Mouse (Mus musculus) layer of hippocampus, postnatal 36 days (tissue): ENCODE data around the gene Wls. TPM values are rescaled to one million over a fixed set of nuclear protein-coding genes. Genes with fewer than 3 reads are reported as not detected.

Experiments
- DNase-seq, 2 experiments: peaks; one replicate each; pipeline ENCODE4 v3.0.0; 2022
- total RNA-seq, 2 experiments: library from RNA; stranded (reverse); gene quantifications; 2 replicates each; pipeline ENCODE4 v1.2.3; 2021

Gene Wls
- total RNA-seq: 10 to 100 TPM; 20.6 to 22.2 TPM

DNA sequence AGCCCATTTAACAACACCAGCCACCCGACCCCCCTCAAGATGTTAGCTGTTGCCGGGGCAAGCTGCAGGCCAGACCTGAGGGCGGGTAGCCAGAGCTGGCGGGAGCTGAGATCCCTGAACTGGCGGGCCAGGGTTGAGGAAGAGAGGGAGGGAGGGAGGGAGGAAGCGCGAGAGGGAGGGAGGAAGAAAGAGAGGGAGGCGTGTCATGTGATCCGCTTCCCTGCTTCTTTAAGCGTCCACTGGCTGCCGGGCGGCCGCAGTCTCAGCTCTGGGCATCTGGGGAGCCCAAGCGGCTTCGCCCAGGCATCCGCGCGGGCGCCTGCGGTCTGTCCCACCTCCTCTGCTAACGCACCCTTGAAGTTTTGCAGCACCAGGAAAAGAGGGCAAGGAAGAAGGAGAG lies at the start of gene Wls:
TSS of gene Wls (plus strand) at position 192 of the 400 bp plus-strand sequence.
- DNase-seq: peak; percentile 44 to 51

DNA sequence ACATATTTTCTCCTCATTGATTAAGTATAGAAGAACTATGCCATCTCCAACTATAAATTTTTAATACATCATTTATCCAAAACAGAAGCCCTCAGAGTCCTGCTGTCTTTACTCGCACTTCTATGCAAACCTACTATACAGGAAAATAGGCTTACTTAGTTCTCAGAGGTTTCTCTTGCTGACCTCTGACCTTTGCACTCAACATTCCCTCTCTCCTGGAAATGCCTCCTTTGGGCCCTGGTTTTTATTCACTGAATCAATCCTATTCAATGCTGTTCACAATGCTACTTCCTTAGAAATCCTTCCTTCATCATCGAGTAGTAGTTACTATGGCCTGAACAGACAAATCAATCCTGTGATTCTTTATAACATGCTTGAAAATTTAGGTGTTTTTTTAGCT lies 49.7 kb upstream of the Wls start:
- no peak for DNase-seq

DNA sequence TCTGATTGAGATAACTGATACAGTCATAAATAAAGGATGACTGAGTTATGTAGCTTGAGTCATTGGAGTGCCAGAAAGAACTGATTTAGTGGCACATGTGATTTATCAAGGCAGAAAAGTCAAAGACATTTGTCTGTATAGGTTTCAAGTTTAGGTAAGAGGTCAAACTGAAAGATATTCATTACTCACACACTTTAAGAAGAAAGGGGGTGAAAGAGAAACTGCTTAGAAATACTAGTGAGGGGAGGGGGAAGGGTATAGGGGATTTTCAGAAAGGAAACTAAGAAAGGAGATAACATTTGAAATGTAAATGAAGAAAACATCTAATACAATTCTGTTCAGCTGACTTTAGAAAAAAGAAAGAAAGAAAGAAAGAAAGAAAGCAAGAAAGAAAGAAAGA lies 7.9 kb upstream of the Wls start:
- DNase-seq: no peak

GRCm38 (mm10) chr3:159840002-159840816 lies 737 bp downstream of the Wls start:
- peak; percentile 33 to 40 for DNase-seq

- DNase-seq: peak in 1 of 2 experiments; percentile 8
Observed at GRCm38 (mm10) chr3:159840817-159841390, 1.4 kb downstream of the Wls start.

DNA sequence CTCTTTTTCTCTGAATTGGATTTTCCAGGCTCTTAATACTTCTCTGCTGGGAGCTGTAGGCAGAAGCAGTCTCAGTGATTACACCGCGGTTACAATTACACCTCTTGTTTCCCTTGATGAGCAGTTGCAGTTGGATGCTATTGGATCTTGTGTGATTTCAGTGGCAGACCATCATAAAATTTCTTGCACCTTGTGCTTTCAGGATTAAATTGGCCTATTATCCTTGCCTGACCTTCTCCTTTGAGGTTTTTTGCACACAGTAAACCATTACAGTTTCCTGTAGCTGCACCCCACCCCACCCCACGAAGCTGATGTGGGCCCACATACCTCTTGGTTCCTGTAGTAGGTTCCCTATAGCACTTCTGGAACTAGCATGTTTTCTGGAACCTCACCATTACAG lies 2.0 kb downstream of the Wls start:
- DNase-seq: no peak

DNA sequence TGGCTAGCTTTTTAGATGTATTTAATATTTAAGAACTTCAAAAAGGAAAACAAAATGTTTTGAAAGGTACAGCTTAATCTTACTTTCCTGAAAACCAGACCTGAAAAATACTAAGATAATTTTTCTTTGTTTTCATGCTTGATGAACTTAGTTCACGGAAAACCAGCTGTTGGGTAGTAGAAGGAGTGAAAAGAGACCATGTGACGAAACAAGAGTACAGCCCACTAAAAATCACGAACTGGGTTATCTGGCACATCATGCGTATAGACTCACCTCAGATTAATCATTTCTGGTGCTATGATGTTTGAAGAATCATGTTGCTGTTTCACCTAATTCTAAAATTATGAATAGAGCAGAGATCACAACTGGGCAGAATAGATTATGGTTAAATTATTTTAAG lies 3.7 kb downstream of the Wls start:
- DNase-seq: no peak

DNA sequence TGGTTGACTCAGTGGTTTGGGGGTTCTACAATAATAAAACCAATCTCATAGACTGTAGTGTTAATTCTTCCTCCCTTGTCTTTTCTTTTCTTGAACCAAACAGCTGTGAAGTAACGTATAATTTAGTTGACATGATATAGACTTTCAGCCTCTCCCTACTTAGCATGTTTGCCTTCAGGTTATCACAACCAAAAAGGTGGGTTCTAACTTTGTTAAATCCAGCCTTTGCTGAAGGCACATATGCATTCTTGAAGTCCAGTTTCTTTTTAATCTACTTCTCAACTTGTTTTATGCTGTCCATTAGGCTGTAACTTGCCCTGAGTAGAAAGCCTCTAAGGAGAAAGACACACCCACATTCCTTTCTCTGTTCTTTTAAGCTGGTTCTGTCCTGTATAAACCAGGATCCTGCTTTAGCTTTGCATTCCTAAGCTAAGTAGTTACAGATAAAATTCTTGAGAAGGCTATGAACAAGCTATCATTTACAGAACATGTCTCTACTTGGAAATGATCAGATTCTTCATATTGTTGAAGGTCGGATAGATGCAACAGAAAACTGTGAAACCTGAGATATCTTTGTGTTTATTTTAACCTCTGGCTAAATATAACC lies 8.0 kb downstream of the Wls start:
- no peak for DNase-seq

DNA sequence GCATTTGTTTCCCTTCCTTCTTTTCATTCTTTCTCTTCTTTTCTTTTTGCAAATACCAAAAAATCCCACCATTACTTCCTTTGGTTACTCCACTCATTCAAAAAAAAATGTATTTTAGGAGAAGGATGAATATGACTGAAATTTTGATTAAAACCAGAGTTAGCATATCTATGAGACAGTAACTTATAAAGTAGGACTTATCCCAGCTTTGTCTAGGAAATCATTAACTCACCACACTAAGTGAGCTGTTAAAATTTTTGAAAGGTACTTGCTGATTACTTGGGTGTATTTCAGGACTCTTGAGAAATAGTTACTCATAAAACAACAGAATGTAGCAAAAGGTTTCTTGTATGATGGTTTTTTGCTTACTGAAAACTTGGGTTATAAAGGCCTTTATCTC lies 8.7 kb downstream of the Wls start:
- no peak for DNase-seq

- DNase-seq: no peak
Observed at GRCm38 (mm10) chr3:159851476-159851875, 12.0 kb downstream of the Wls start.

DNA sequence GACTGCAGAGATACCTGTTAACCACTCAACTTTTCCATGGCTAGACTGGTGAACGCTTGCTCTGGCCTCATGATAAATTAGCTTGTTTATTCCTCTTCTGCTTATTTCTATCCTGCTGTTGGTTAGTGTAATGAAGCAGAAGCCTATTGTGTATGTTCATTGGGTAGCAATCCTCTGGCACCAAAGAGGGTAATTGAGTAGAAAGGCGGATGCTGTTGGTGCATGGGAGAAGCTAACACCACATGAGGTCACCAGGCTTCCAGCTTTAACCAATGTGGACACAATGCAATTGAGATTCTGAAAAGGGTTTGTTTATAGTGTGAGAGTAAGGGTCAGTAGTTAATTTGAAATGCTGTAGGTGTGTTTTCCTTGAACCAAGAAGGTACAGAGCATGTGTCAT lies 12.5 kb downstream of the Wls start:
- no peak for DNase-seq

DNA sequence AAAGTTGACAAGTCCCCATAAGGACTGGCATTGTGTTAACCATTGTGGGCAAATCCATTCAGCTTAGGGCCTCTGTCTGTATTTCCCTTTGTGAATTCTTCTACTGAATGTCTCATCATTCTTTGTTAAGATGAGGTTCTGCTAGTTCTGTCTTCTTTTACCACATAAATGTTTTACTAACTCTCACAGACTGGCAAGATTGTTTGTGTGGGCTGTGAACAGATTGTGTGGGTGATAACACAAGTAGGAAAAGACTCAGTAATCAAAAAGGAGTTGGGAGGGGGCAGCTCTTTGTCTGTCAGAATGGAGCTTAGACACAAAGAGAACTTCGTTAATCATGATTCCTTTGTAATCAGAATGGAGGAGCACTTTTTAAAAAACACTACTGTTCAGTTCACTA lies 17.6 kb downstream of the Wls start:
- peak in 1 of 2 experiments; percentile 9 for DNase-seq

DNA sequence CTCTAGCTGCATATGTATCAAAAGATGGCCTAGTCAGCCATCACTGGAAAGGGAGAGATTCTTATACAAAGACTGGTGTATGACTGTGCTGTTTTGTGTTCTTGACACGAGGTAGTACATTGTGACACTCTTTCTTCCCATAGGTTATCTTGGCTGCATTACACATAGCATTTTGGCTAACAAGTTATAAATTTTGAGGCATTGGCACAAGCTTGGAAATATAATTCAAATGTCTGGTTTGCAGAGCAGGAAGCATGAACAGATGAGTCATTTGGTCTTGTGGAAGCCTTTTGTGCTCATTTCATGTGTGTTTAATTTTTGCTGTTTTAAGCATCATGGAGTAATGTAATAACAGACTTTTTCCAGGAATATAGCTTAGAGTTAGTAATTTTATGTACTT lies 26.2 kb downstream of the Wls start:
- no peak for DNase-seq

GRCm38 (mm10) chr3:159878983-159879382 lies 39.5 kb downstream of the Wls start:
- DNase-seq: no peak

- no peak for DNase-seq
Observed at GRCm38 (mm10) chr3:159883325-159883724, 43.9 kb downstream of the Wls start.

- DNase-seq: no peak
Observed at GRCm38 (mm10) chr3:159884802-159885201, 45.3 kb downstream of the Wls start.

DNA sequence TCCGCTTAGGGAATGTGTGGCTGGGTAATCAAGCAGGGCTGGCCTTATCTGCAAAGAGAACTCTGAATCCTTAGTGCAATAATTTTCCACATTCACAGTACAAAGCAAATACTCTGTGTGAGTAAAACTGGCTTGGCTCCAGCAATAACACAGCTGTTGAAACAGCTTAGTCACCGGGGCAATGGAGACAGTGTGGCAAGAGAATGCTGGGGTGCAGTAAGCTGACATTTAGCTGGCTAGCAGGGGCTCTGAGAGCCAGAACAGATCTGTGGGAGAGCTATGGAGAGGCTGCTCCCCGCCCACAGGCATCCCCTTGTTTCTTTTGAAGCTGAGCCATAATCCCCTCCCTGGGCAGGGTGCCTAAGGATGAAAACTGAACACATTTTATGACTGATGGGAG lies 45.8 kb downstream of the Wls start:
- peak; percentile 72 to 73 for DNase-seq

DNA sequence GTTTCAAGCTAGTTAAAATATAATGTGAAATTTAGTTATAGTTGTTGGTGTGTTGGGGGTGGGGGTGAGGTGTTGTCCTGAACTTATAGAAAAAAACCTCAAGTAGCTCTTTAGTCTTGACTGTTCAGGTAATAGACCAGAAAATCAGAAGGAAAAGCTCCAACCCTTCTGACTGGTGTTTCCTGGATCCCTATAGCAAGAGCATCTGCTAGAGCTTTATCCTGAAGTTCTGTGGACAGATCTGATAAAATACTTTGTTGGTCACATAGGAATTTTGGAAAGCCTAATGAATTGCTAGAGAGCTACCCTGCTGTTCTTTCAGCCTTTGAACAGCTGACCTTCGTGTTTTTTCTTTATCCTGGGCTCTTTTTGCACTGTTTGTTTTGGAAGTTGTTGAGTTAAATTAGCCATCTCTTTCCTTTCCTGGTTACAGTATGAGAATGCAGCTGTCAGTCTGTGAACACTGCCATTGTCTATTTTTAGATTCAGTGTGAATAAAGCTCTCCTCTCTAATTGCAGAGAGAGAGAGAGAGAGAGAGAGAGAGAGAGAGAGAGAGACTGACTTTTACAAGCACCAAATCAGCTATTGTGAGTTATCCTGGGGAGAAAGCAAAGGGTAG lies 46.4 kb downstream of the Wls start:
- DNase-seq: no peak

- DNase-seq: peak in 1 of 2 experiments; percentile 26
Observed at GRCm38 (mm10) chr3:159890176-159891056, 50.9 kb downstream of the Wls start.

GRCm38 (mm10) chr3:159891057-159891752 lies 51.7 kb downstream of the Wls start:
- DNase-seq: no peak

DNA sequence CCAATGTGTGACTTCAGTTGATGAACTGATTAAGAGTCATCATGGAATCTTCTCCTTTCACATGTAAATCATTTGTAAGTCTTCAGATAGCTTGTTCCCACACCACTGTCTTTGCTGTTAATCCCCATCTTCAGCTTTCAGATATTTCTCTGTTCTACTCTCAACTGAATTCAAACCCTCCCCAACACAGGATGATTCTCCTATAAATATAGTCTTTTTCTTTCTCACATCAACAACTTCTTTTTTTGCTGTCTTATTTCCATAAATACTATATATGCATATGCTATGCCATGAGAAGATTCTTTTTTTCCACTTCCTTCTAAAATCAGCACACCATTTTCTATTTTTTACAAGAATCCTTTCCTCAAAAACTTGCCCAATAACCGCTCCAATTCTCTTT lies 67.9 kb downstream of the Wls start:
- DNase-seq: no peak
